Mouse (Mus musculus): Measurements from ENCODE around the gene Ccdc30.
A peak's percentile ranks its signal among the peaks of the same experiment; 100 is the strongest.

DNA sequence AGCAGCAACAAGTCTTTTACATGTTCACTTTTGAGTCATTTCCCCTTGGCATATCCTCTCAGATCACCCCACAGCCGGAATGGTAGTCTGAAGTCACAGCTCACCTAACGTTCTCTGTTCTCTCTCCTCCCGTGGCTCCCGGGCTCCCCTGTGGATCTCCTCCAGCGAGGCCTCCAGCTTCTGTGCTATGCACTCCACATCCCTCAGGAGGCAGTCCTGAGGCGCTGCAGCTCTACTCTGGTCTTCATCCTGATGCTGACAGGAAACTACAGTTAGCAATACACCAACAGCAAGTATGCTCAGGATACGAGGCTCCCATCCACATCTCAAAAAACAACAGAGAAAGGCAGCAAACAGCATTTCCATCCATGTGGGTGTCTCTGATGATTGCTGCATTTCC is 14.4 kb downstream of the Ccdc30 start:
- peak; percentile 21 for TF ChIP-seq CTCF (IDR thresholded peaks at IDR 0.05; ENCODE audit: low read depth)
- no peak for TF ChIP-seq EP300 (optimal IDR thresholded peaks at IDR 0.05)

Data from stomach, postnatal 0 days (tissue).